Mouse (Mus musculus): ENCODE measurements around the gene Abt1. TPM values are rescaled to one million over a fixed set of nuclear protein-coding genes. Genes with fewer than 3 reads are reported as not detected.
A peak's percentile ranks its signal among the peaks of the same experiment; 100 is the strongest.

Gene Abt1
- polyA plus RNA-seq, 1 experiment from 2014 or later: 9.3 TPM

DNA sequence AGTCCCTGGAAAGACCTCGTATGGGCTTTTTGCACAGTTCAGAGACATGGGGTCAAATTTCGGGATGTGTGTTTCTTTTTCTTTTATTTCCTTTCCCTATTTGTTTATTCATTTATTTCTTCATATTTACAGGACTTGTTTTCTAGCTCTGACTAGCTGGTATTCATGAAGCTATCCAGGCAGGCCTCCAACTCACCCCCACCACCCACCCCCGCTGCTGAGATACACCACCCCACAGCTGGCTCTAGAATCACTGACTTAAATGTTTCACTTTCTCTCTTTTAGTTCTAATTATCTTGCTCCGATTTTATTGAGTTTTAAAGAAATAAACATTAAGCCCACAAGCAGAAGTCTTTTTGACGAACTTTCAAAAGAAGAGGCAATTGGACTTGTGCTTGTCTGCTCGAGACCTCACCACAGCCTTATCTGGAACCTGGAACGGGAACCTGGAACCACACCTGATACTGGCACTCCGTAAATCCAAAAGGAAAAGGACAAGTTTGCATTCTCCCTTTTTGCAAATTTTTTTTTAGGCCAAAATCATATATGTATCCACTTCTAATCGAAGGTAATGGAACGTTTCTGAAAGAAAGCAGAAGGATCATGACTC lies 6.2 kb upstream of the Abt1 start:
- Histone ChIP-seq H3K9ac (replicated peaks; ENCODE audit: low read length) (peak overlapping the region; percentile 53), H3K4me2 (ENCODE audit: low read length) (peak overlapping the region; percentile 50), H3K4me1 (ENCODE audit: control insufficient read depth, insufficient read depth, low read length) (0 out of 2 replicates have a peak, but pooled peaks cover 10% of the 10 kb centered on the region), H3K27me3 (ENCODE audit: control insufficient read depth, insufficient read depth, low read length) (no peaks in the 10 kb centered on the region), H3K4me3 (replicated peaks; ENCODE audit: low read depth, low read length) (peak overlapping the region; percentile 53), H3K36me3 (ENCODE audit: control insufficient read depth, insufficient read depth, low read length) (no peaks in the 10 kb centered on the region), H3K27ac (replicated peaks; ENCODE audit: low read depth, low read length) (no peak overlapping the region), H3K9me3 (ENCODE audit: control insufficient read depth, low read length) (no peaks in the 10 kb centered on the region)
- WGBS: 44% methylated on average over 10 of the region's 10 CpGs
- ATAC-seq (ENCODE audit: low FRiP score, low TSS enrichment) (no peak), DNase-seq (no peak)

GRCm38 (mm10) chr13:23428166-23428993 lies 4.7 kb upstream of the Abt1 start:
- H3K4me3 ChIP-seq (replicated peaks; ENCODE audit: low read depth, low read length): no peak overlapping the region
- ATAC-seq (ENCODE audit: low FRiP score, low TSS enrichment) (no peak), DNase-seq (no peak)
- no peaks in the 10 kb centered on the region for H3K36me3 ChIP-seq (ENCODE audit: control insufficient read depth, insufficient read depth, low read length)
- no peak overlapping the region for H3K4me2 ChIP-seq (ENCODE audit: low read length)
- peaks cover 10% of the 10 kb centered on the region; the same call in 1 of the 2 replicates for H3K4me1 ChIP-seq (ENCODE audit: control insufficient read depth, insufficient read depth, low read length)
- no peak overlapping the region for H3K27ac ChIP-seq (replicated peaks; ENCODE audit: low read depth, low read length)
- no peaks in the 10 kb centered on the region for H3K27me3 ChIP-seq (ENCODE audit: control insufficient read depth, insufficient read depth, low read length)
- WGBS: 59% methylated on average over 16 of the region's 16 CpGs
- no peaks in the 10 kb centered on the region for H3K9me3 ChIP-seq (ENCODE audit: control insufficient read depth, low read length)
- H3K9ac ChIP-seq (replicated peaks; ENCODE audit: low read length): no peak overlapping the region

- Histone ChIP-seq H3K4me1 (ENCODE audit: control insufficient read depth, insufficient read depth, low read length) (peaks cover 16% of the 10 kb centered on the region), H3K27me3 (ENCODE audit: control insufficient read depth, insufficient read depth, low read length) (no peaks in the 10 kb centered on the region), H3K4me3 (replicated peaks; ENCODE audit: low read depth, low read length) (no peak overlapping the region), H3K4me2 (ENCODE audit: low read length) (no peak overlapping the region), H3K9me3 (ENCODE audit: control insufficient read depth, low read length) (no peaks in the 10 kb centered on the region), H3K9ac (replicated peaks; ENCODE audit: low read length) (no peak overlapping the region), H3K36me3 (ENCODE audit: control insufficient read depth, insufficient read depth, low read length) (no peaks in the 10 kb centered on the region), H3K27ac (replicated peaks; ENCODE audit: low read depth, low read length) (no peak overlapping the region)
- DNase-seq (no peak), ATAC-seq (ENCODE audit: low FRiP score, low TSS enrichment) (no peak)
- 63% methylated on average over 10 of the region's 10 CpGs for WGBS
Measured at GRCm38 (mm10) chr13:23427401-23427910, 3.8 kb upstream of the Abt1 start.

GRCm38 (mm10) chr13:23426922-23427321 lies 3.3 kb upstream of the Abt1 start:
- no peak overlapping the region for H3K27ac ChIP-seq (replicated peaks; ENCODE audit: low read depth, low read length)
- ATAC-seq (ENCODE audit: low FRiP score, low TSS enrichment) (no peak), DNase-seq (peak; percentile 56)
- no peaks in the 10 kb centered on the region for H3K27me3 ChIP-seq (ENCODE audit: control insufficient read depth, insufficient read depth, low read length)
- WGBS: 14% methylated on average over 14 of the region's 14 CpGs
- no peaks in the 10 kb centered on the region for H3K9me3 ChIP-seq (ENCODE audit: control insufficient read depth, low read length)
- no peak overlapping the region for H3K4me3 ChIP-seq (replicated peaks; ENCODE audit: low read depth, low read length)
- H3K9ac ChIP-seq (replicated peaks; ENCODE audit: low read length): no peak overlapping the region
- peaks cover 16% of the 10 kb centered on the region for H3K4me1 ChIP-seq (ENCODE audit: control insufficient read depth, insufficient read depth, low read length)
- H3K36me3 ChIP-seq (ENCODE audit: control insufficient read depth, insufficient read depth, low read length): no peaks in the 10 kb centered on the region
- no peak overlapping the region for H3K4me2 ChIP-seq (ENCODE audit: low read length)

DNA sequence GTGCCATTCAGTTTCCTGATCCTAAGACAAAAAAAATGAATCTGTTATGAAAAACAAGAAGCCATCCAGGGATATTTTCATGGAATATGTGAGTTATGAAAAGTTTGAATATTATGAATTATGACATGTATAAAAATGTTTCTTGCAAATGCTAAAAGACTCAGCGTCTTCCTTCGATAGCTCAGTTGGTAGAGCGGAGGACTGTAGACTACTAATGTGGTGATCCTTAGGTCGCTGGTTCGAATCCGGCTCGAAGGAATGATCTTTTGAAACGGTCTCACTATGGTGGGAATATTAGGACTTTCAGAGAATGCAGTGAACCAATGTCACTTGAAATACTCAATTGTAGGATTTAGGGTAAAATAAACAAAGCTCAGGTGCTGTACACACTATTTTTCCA lies 2.7 kb upstream of the Abt1 start:
- Histone ChIP-seq H3K4me3 (replicated peaks; ENCODE audit: low read depth, low read length) (no peak overlapping the region), H3K4me1 (ENCODE audit: control insufficient read depth, insufficient read depth, low read length) (peaks cover 16% of the 10 kb centered on the region), H3K27me3 (ENCODE audit: control insufficient read depth, insufficient read depth, low read length) (no peaks in the 10 kb centered on the region), H3K9ac (replicated peaks; ENCODE audit: low read length) (no peak overlapping the region), H3K4me2 (ENCODE audit: low read length) (no peak overlapping the region), H3K9me3 (ENCODE audit: control insufficient read depth, low read length) (no peaks in the 10 kb centered on the region), H3K36me3 (ENCODE audit: control insufficient read depth, insufficient read depth, low read length) (peaks cover 5% of the 10 kb centered on the region), H3K27ac (replicated peaks; ENCODE audit: low read depth, low read length) (no peak overlapping the region)
- ATAC-seq (ENCODE audit: low FRiP score, low TSS enrichment): no peak
- DNase-seq: peak; percentile 63
- 6% methylated on average over 8 of the region's 8 CpGs for WGBS

DNA sequence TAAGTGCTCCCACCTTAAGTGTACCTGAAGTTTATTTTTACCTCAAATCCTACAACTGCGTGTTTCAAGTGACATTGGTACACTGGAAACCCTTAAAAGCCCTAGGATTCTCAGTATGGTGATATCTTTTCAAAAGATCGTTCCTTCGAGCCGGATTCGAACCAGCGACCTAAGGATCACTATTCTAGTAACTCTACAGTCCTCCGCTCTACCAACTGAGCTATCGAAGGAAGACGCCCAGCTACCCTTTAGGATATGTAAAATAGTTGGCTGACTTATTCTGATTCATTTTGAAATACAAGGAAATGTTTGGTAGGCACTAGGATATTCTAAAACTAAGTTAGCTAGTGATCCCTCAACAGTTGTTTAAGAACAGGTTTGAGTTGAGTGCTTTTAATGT lies 1.8 kb upstream of the Abt1 start:
- WGBS: 3% methylated on average over 9 of the region's 9 CpGs
- Histone ChIP-seq H3K27ac (replicated peaks; ENCODE audit: low read depth, low read length) (no peak overlapping the region), H3K4me3 (replicated peaks; ENCODE audit: low read depth, low read length) (no peak overlapping the region), H3K36me3 (ENCODE audit: control insufficient read depth, insufficient read depth, low read length) (peaks cover 13% of the 10 kb centered on the region), H3K4me1 (ENCODE audit: control insufficient read depth, insufficient read depth, low read length) (peaks cover 16% of the 10 kb centered on the region), H3K4me2 (ENCODE audit: low read length) (peak overlapping the region; percentile 92; the same call in 1 of the 2 replicates), H3K9ac (replicated peaks; ENCODE audit: low read length) (no peak overlapping the region), H3K27me3 (ENCODE audit: control insufficient read depth, insufficient read depth, low read length) (no peaks in the 10 kb centered on the region), H3K9me3 (ENCODE audit: control insufficient read depth, low read length) (no peaks in the 10 kb centered on the region)
- no peak for ATAC-seq (ENCODE audit: low FRiP score, low TSS enrichment)
- DNase-seq: peak; percentile 75

DNA sequence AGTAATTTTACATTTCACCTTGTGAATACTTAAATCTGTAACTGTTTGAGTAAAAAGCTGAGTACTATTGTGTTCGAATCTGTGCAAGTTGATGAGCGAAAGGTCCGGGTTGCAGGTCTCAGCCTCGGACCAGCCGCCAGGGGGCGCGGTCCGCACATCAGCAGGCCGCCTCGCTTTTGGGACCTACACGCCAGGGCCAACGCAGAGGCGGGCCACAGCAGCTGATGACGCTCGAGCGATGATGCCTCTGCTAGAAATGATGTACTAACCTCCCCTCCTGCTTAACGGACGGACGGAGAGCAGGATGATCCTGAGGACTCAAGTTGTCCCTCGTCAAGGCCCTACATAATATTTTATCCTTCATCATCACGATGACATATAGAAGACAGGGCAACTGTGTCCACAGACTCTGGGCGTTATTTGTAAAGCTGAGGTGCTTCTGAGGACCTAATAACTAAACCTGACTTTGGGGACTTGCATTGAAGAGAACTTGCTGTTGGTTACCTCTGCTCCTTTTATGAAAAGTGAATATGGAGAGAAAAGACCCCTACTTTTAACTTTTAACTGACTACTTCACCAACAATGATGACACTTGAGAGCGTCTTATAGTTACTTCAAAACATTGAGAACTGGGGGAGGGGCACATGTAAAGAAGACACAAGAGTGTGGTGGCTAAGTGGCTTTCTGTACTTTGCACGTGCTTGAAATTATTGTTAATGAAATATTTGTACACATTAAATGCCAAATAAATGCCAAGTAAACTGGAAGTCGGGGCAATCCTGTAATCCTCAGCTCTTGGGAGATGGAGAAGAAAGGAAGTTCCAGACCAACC lies 1.0 kb upstream of the Abt1 start:
- Histone ChIP-seq H3K27ac (replicated peaks; ENCODE audit: low read depth, low read length) (no peak overlapping the region; the same call in 1 of the 2 replicates), H3K36me3 (ENCODE audit: control insufficient read depth, insufficient read depth, low read length) (peaks cover 21% of the 10 kb centered on the region), H3K9ac (replicated peaks; ENCODE audit: low read length) (no peak overlapping the region; the same call in 1 of the 2 replicates), H3K4me2 (ENCODE audit: low read length) (peak overlapping the region; percentile 92), H3K27me3 (ENCODE audit: control insufficient read depth, insufficient read depth, low read length) (no peaks in the 10 kb centered on the region), H3K4me1 (ENCODE audit: control insufficient read depth, insufficient read depth, low read length) (peaks cover 15% of the 10 kb centered on the region), H3K4me3 (replicated peaks; ENCODE audit: low read depth, low read length) (peak overlapping the region; percentile 87), H3K9me3 (ENCODE audit: control insufficient read depth, low read length) (no peaks in the 10 kb centered on the region)
- ATAC-seq (ENCODE audit: low FRiP score, low TSS enrichment) (peak; percentile 77), DNase-seq (peak; percentile 95)
- WGBS: 3% methylated on average over 25 of the region's 25 CpGs

GRCm38 (mm10) chr13:23424052-23424380 lies 350 bp upstream of the Abt1 start:
- Histone ChIP-seq H3K27ac (replicated peaks; ENCODE audit: low read depth, low read length) (peak overlapping the region; percentile 68), H3K36me3 (ENCODE audit: control insufficient read depth, insufficient read depth, low read length) (peaks cover 27% of the 10 kb centered on the region), H3K4me2 (ENCODE audit: low read length) (peak overlapping the region; percentile 92), H3K4me1 (ENCODE audit: control insufficient read depth, insufficient read depth, low read length) (peaks cover 8% of the 10 kb centered on the region), H3K4me3 (replicated peaks; ENCODE audit: low read depth, low read length) (peak overlapping the region; percentile 87), H3K9ac (replicated peaks; ENCODE audit: low read length) (peak overlapping the region; percentile 71; the same call in 1 of the 2 replicates), H3K27me3 (ENCODE audit: control insufficient read depth, insufficient read depth, low read length) (no peaks in the 10 kb centered on the region), H3K9me3 (ENCODE audit: control insufficient read depth, low read length) (no peaks in the 10 kb centered on the region)
- DNase-seq (no peak), ATAC-seq (ENCODE audit: low FRiP score, low TSS enrichment) (no peak; the same call in 1 of the 2 replicates)
- WGBS: 0% methylated on average over 7 of the region's 7 CpGs
